Mouse (Mus musculus) myocyte (in vitro differentiated cells): Measurements from ENCODE around the gene Hsd11b1. TPM values are rescaled to one million over a fixed set of nuclear protein-coding genes. Genes with fewer than 3 reads are reported as not detected.

Experiments
- H3K27me3 ChIP-seq: one replicate; pipeline ENCODE4 v1.6.1; 2011; ENCODE audit not compliant: control insufficient read depth, insufficient read depth, insufficient read length
- H3K36me3 ChIP-seq: one replicate; pipeline ENCODE4 v1.6.1; 2011; ENCODE audit not compliant: control insufficient read depth, insufficient read depth
- H3K4me2 ChIP-seq: one replicate; pipeline ENCODE4 v1.6.1; 2011; ENCODE audit warnings: low read depth, control low read depth
- H3K4me3 ChIP-seq: one replicate; pipeline ENCODE4 v1.5.1; 2011; ENCODE audit warnings: mild to moderate bottlenecking, control low read depth, moderate library complexity
- H3K79me2 ChIP-seq: one replicate; pipeline ENCODE4 v1.6.1; 2011; ENCODE audit not compliant: control insufficient read depth, insufficient read depth
- H3ac ChIP-seq: one replicate; pipeline ENCODE4 v1.6.1; 2011; ENCODE audit not compliant: control insufficient read depth, insufficient read length
- CEBPB ChIP-seq: IDR thresholded peaks from 2 replicates; pipeline ENCODE4 v1.6.1; 2011; ENCODE audit warnings: mild to moderate bottlenecking, moderate library complexity; ENCODE audit not compliant: poor library complexity, insufficient read depth, severe bottlenecking
- E2F4 ChIP-seq: IDR thresholded peaks from one replicate; pipeline ENCODE4 v1.6.1; 2011; ENCODE audit warnings: mild to moderate bottlenecking, control low read depth, moderate library complexity; ENCODE audit not compliant: insufficient read depth
- MAX ChIP-seq: IDR thresholded peaks from one replicate; pipeline ENCODE4 v1.6.1; 2011; ENCODE audit warnings: low read depth, mild to moderate bottlenecking, control low read depth
- MYOD1 ChIP-seq, 3 experiments: IDR thresholded peaks; one replicate each; pipeline ENCODE4 v1.6.1; 2011; ENCODE audit warnings: control low read depth in 2 of 3, low read depth in 2 of 3, mild to moderate bottlenecking in 2 of 3, moderate library complexity in 1 of 3; ENCODE audit not compliant: insufficient read length in 2 of 3, control insufficient read depth in 1 of 3
- MYOG ChIP-seq, 3 experiments: IDR thresholded peaks; one replicate each; pipeline ENCODE4 v1.6.1; 2011; ENCODE audit warnings: control low read depth in 2 of 3, low read depth in 2 of 3, mild to moderate bottlenecking in 2 of 3; ENCODE audit not compliant: insufficient read length in 2 of 3, control insufficient read depth in 1 of 3, insufficient read depth in 1 of 3
- POLR2A ChIP-seq: IDR thresholded peaks from one replicate; pipeline ENCODE4 v1.6.1; 2011; ENCODE audit warnings: low read depth, mild to moderate bottlenecking, control low read depth, moderate library complexity; ENCODE audit not compliant: insufficient read length
- POLR2AphosphoS2 ChIP-seq: IDR thresholded peaks from one replicate; pipeline ENCODE4 v1.6.1; 2011; ENCODE audit warnings: low read depth, control low read depth; ENCODE audit not compliant: insufficient read length
- REST ChIP-seq: IDR thresholded peaks from one replicate; pipeline ENCODE4 v1.6.1; 2011; ENCODE audit warnings: mild to moderate bottlenecking, control low read depth, moderate library complexity; ENCODE audit not compliant: insufficient read depth, insufficient read length
- SRF ChIP-seq: IDR thresholded peaks from one replicate; pipeline ENCODE4 v1.6.1; 2011; ENCODE audit warnings: low read depth; ENCODE audit not compliant: control insufficient read depth, insufficient read length
- TCF12 ChIP-seq: IDR thresholded peaks from one replicate; pipeline ENCODE4 v1.6.1; 2011; ENCODE audit warnings: mild to moderate bottlenecking, control low read depth; ENCODE audit not compliant: poor library complexity, insufficient read depth, severe bottlenecking
- TCF3 ChIP-seq: IDR thresholded peaks from one replicate; pipeline ENCODE4 v1.6.1; 2011; ENCODE audit warnings: low read depth, control low read depth; ENCODE audit not compliant: insufficient read length
- USF1 ChIP-seq: IDR thresholded peaks from one replicate; pipeline ENCODE4 v1.6.1; 2011; ENCODE audit warnings: low read depth, mild to moderate bottlenecking, control low read depth, moderate library complexity
- polyA plus RNA-seq: library from polyadenylated mRNA; unstranded; fragments of >200 nt; fragmentation: generic; extraction: Trizol; gene quantifications from one replicate; pipeline ENCODE4 v1.2.1, GENCODE M21; 2012; ENCODE audit warnings: missing spikeins

The Hsd11b1 gene
- polyA plus RNA-seq, 1 experiment: 2.7 TPM

DNA sequence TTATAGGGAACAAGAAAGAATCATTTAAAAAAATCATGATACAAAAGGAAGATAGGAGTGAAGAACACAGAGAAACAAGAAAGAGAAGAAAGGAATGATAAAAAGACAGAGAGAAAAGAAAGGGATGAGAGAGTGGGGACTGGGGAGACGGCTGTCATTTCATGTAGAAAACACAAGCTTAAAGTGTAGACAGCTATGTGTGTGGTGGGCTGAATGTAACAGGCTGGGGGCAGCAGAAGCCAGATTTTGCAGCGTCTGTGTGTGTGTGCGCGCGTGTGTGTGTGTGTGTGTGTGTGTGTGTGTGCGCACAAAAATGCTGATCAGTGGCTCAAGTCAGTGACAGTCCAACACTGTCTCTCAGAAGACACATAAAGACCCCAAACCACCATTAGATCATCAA, 19.6 kb downstream of the Hsd11b1 start:
- H3ac ChIP-seq: no peak overlapping the region
- no peak for TF ChIP-seq CEBPB
- no peak for TF ChIP-seq MAX
- no peak for TF ChIP-seq POLR2AphosphoS2
- TF ChIP-seq MYOD1 (IDR thresholded peaks at IDR 0.05; ENCODE audit: control insufficient read depth in 1 of 3, insufficient read length in 2 of 3, low read depth in 2 of 3): no peak
- TF ChIP-seq SRF: no peak
- no peak for TF ChIP-seq E2F4
- no peak for TF ChIP-seq REST
- no peak for TF ChIP-seq USF1
- TF ChIP-seq MYOG (IDR thresholded peaks at IDR 0.05; ENCODE audit: control insufficient read depth in 1 of 3, insufficient read depth in 1 of 3, insufficient read length in 2 of 3, low read depth in 2 of 3): no peak
- TF ChIP-seq TCF12: no peak
- TF ChIP-seq POLR2A: no peak
- no peaks in the 10 kb centered on the region for H3K79me2 ChIP-seq
- H3K36me3 ChIP-seq: no peaks in the 10 kb centered on the region
- H3K4me2 ChIP-seq: peak overlapping the region; percentile 44
- no peak overlapping the region for H3K4me3 ChIP-seq
- no peaks in the 10 kb centered on the region for H3K27me3 ChIP-seq

GRCm38 (mm10) chr1:193243571-193244193, 20.2 kb downstream of the Hsd11b1 start:
- Histone ChIP-seq H3K27me3 (no peaks in the 10 kb centered on the region), H3K4me3 (no peak overlapping the region), H3ac (no peak overlapping the region), H3K36me3 (no peaks in the 10 kb centered on the region), H3K4me2 (peak overlapping the region; percentile 44), H3K79me2 (no peaks in the 10 kb centered on the region)
- TF ChIP-seq USF1: no peak
- no peak for TF ChIP-seq POLR2A
- no peak for TF ChIP-seq SRF
- TF ChIP-seq MYOD1 (IDR thresholded peaks at IDR 0.05; ENCODE audit: control insufficient read depth in 1 of 3, insufficient read length in 2 of 3, low read depth in 2 of 3): no peak
- TF ChIP-seq TCF12: no peak
- TF ChIP-seq CEBPB: no peak
- TF ChIP-seq MYOG (IDR thresholded peaks at IDR 0.05; ENCODE audit: control insufficient read depth in 1 of 3, insufficient read depth in 1 of 3, insufficient read length in 2 of 3, low read depth in 2 of 3): peak in 1 of 3 experiments; percentile 19
- TF ChIP-seq E2F4: no peak

- Histone ChIP-seq H3K4me2 (no peak overlapping the region), H3K4me3 (no peak overlapping the region), H3K79me2 (no peaks in the 10 kb centered on the region), H3K27me3 (no peaks in the 10 kb centered on the region), H3ac (no peak overlapping the region), H3K36me3 (no peaks in the 10 kb centered on the region)
- TF ChIP-seq POLR2A (no peak), TCF3 (no peak), MAX (no peak), CEBPB (no peak), POLR2AphosphoS2 (no peak), MYOG (IDR thresholded peaks at IDR 0.05; ENCODE audit: control insufficient read depth in 1 of 3, insufficient read depth in 1 of 3, insufficient read length in 2 of 3, low read depth in 2 of 3) (no peak), USF1 (no peak), SRF (no peak), MYOD1 (IDR thresholded peaks at IDR 0.05; ENCODE audit: control insufficient read depth in 1 of 3, insufficient read length in 2 of 3, low read depth in 2 of 3) (no peak), E2F4 (no peak), TCF12 (no peak), REST (no peak)
Measured at GRCm38 (mm10) chr1:193242863-193243262, 21.0 kb downstream of the Hsd11b1 start.

GRCm38 (mm10) chr1:193242238-193242637, 21.6 kb downstream of the Hsd11b1 start:
- TF ChIP-seq MYOD1 (IDR thresholded peaks at IDR 0.05; ENCODE audit: control insufficient read depth in 1 of 3, insufficient read length in 2 of 3, low read depth in 2 of 3) (no peak), SRF (no peak), MAX (no peak), CEBPB (no peak), TCF3 (no peak)
- no peak overlapping the region for H3K4me3 ChIP-seq

GRCm38 (mm10) chr1:193241436-193241835, 22.4 kb downstream of the Hsd11b1 start:
- H3K79me2 ChIP-seq: no peaks in the 10 kb centered on the region
- no peak for TF ChIP-seq POLR2AphosphoS2
- TF ChIP-seq E2F4: no peak
- no peak for TF ChIP-seq MYOG (IDR thresholded peaks at IDR 0.05; ENCODE audit: control insufficient read depth in 1 of 3, insufficient read depth in 1 of 3, insufficient read length in 2 of 3, low read depth in 2 of 3)
- no peak for TF ChIP-seq TCF3
- no peak for TF ChIP-seq TCF12

More at GRCm38 (mm10) chr1:193242238-193242637, 21.6 kb downstream of the Hsd11b1 start:
- H3K36me3 ChIP-seq: no peaks in the 10 kb centered on the region
- no peaks in the 10 kb centered on the region for H3K27me3 ChIP-seq
- no peaks in the 10 kb centered on the region for H3K79me2 ChIP-seq
- H3ac ChIP-seq: no peak overlapping the region
- H3K4me2 ChIP-seq: no peak overlapping the region

More at GRCm38 (mm10) chr1:193241436-193241835, 22.4 kb downstream of the Hsd11b1 start:
- no peak overlapping the region for H3K4me2 ChIP-seq
- H3K4me3 ChIP-seq: no peak overlapping the region
- H3K36me3 ChIP-seq: no peaks in the 10 kb centered on the region
- H3ac ChIP-seq: no peak overlapping the region
- H3K27me3 ChIP-seq: no peaks in the 10 kb centered on the region
